Mouse (Mus musculus): Measurements from ENCODE around the gene Nkain4.

GRCm38 (mm10) chr2:180893537-180894028, 60.9 kb downstream of the Nkain4 start:
- TF ChIP-seq CTCF (IDR thresholded peaks at IDR 0.05; ENCODE audit: control insufficient read depth, insufficient read depth, insufficient replicate concordance, low read depth, low read length) (no peak), POLR2A (IDR thresholded peaks at IDR 0.05; ENCODE audit: control insufficient read depth, low read depth, low read length) (no peak)

Data from testis, adult 2 months (tissue).